Mouse (Mus musculus) MEL (cell line): Measurements from ENCODE around the gene Xrn1. TPM values are rescaled to one million over a fixed set of nuclear protein-coding genes. Genes with fewer than 3 reads are reported as not detected.

ENCODE experiments used
- DNase-seq: peaks from one replicate; pipeline ENCODE4 v3.0.0; 2011; ENCODE audit warnings: low read depth, low spot score
- H3K27ac ChIP-seq: 2 replicates; pipeline ENCODE4 v1.5.1; 2012; ENCODE audit warnings: low read depth, mild to moderate bottlenecking, control low read depth, low read length, moderate library complexity; ENCODE audit not compliant: control insufficient read depth
- H3K27me3 ChIP-seq, 2 experiments: fragments of 150-350 bp in 1 of 2; sonication (generic) in 1 of 2; 2 replicates each; pipeline ENCODE4 v1.6.1; 2012; ENCODE audit warnings: low read length in 2 of 2, mild to moderate bottlenecking in 2 of 2, improper control_type of control experiment in 1 of 2, moderate library complexity in 1 of 2; ENCODE audit not compliant: insufficient read depth in 2 of 2, control insufficient read depth in 1 of 2
- H3K36me3 ChIP-seq, 2 experiments: 2 replicates each; pipeline ENCODE4 v1.6.1; 2012 to 2014; ENCODE audit warnings: low read length in 2 of 2, improper control_type of control experiment in 1 of 2, inconsistent platforms in 1 of 2, mild to moderate bottlenecking in 1 of 2; ENCODE audit not compliant: insufficient read depth in 2 of 2, control insufficient read depth in 1 of 2
- H3K4me1 ChIP-seq, 2 experiments: fragments of 150-350 bp in 1 of 2; sonication (generic) in 1 of 2; 2 replicates each; pipeline ENCODE4 v1.6.1; 2012; ENCODE audit warnings: low read length in 2 of 2, improper control_type of control experiment in 1 of 2, mild to moderate bottlenecking in 1 of 2; ENCODE audit not compliant: insufficient read depth in 2 of 2, control insufficient read depth in 1 of 2
- H3K4me3 ChIP-seq, 2 experiments: fragments of 150-350 bp in 1 of 2; sonication (generic) in 1 of 2; 2 replicates each; pipeline ENCODE4 v1.5.1; 2012; ENCODE audit warnings: low read depth in 2 of 2, low read length in 2 of 2, mild to moderate bottlenecking in 2 of 2, moderate library complexity in 2 of 2, control low read depth in 1 of 2, improper control_type of control experiment in 1 of 2; ENCODE audit not compliant: control insufficient read depth in 1 of 2, insufficient read depth in 1 of 2
- H3K79me2 ChIP-seq: 2 replicates; pipeline ENCODE4 v1.6.1; 2012; ENCODE audit warnings: mild to moderate bottlenecking, low read length, moderate library complexity; ENCODE audit not compliant: control insufficient read depth, poor library complexity, insufficient read depth
- H3K9ac ChIP-seq: 2 replicates; pipeline ENCODE4 v1.6.1; 2012; ENCODE audit warnings: low read depth, mild to moderate bottlenecking, control low read depth, low read length, moderate library complexity; ENCODE audit not compliant: control insufficient read depth, poor library complexity, severe bottlenecking
- H3K9me3 ChIP-seq: fragments of 150-350 bp; sonication (generic); replicated peaks from 2 replicates; pipeline ENCODE4 v1.6.1; 2012; ENCODE audit warnings: mild to moderate bottlenecking, low read length, improper control_type of control experiment, moderate library complexity; ENCODE audit not compliant: insufficient read depth
- BHLHE40 ChIP-seq: IDR thresholded peaks from 2 replicates; pipeline ENCODE4 v1.6.1; 2012; ENCODE audit warnings: low read depth, mild to moderate bottlenecking, inconsistent platforms, low read length, improper control_type of control experiment, borderline replicate concordance
- CHD1 ChIP-seq: IDR thresholded peaks from 2 replicates; pipeline ENCODE4 v1.6.1; 2012; ENCODE audit warnings: low read depth, mild to moderate bottlenecking, inconsistent platforms, low read length, improper control_type of control experiment
- ELF1 ChIP-seq: IDR thresholded peaks from 2 replicates; pipeline ENCODE4 v1.6.1; 2014; ENCODE audit warnings: low read depth, mild to moderate bottlenecking, inconsistent platforms, low read length, improper control_type of control experiment, moderate library complexity
- EP300 ChIP-seq, 2 experiments: IDR thresholded peaks; 2 replicates each; pipeline ENCODE4 v1.6.1; 2011; ENCODE audit warnings: improper control_type of control experiment in 2 of 2, low read length in 2 of 2, low read depth in 1 of 2, mild to moderate bottlenecking in 1 of 2
- GABPA ChIP-seq: IDR thresholded peaks from 2 replicates; pipeline ENCODE4 v1.6.1; 2012; ENCODE audit warnings: low read depth, mild to moderate bottlenecking, inconsistent platforms, low read length, improper control_type of control experiment, moderate library complexity
- JUND ChIP-seq: IDR thresholded peaks from 2 replicates; pipeline ENCODE4 v1.6.1; 2011; ENCODE audit warnings: low read depth, mild to moderate bottlenecking, improper control_type of control experiment, low read length
- KAT2A ChIP-seq: conservative IDR thresholded peaks from 2 replicates; pipeline ENCODE4 v1.6.1; 2012; ENCODE audit warnings: low read depth, low read length, improper control_type of control experiment, inconsistent platforms
- MAFK ChIP-seq: IDR thresholded peaks from 2 replicates; pipeline ENCODE4 v1.6.1; 2011; ENCODE audit warnings: low read depth, mild to moderate bottlenecking, low read length, improper control_type of control experiment, borderline replicate concordance
- MAZ ChIP-seq: IDR thresholded peaks from 2 replicates; pipeline ENCODE4 v1.6.1; 2012; ENCODE audit warnings: low read depth, mild to moderate bottlenecking, inconsistent platforms, low read length, improper control_type of control experiment
- MYC ChIP-seq: IDR thresholded peaks from 2 replicates; pipeline ENCODE4 v1.6.1; 2011; ENCODE audit warnings: low read depth, mild to moderate bottlenecking, low read length, improper control_type of control experiment, moderate library complexity
- NELFE ChIP-seq: IDR thresholded peaks from 2 replicates; pipeline ENCODE4 v1.6.1; 2011; ENCODE audit warnings: low read depth, low read length, improper control_type of control experiment
- NRF1 ChIP-seq: IDR thresholded peaks from 2 replicates; pipeline ENCODE4 v1.6.1; 2014; ENCODE audit warnings: low read depth, mild to moderate bottlenecking, inconsistent platforms, low read length, improper control_type of control experiment, moderate library complexity; ENCODE audit not compliant: poor library complexity, insufficient read depth, severe bottlenecking
- RCOR1 ChIP-seq: IDR thresholded peaks from 2 replicates; pipeline ENCODE4 v1.6.1; 2012; ENCODE audit warnings: low read depth, mild to moderate bottlenecking, inconsistent platforms, low read length, improper control_type of control experiment
- SMC3 ChIP-seq: IDR thresholded peaks from 2 replicates; pipeline ENCODE4 v1.6.1; 2011; ENCODE audit warnings: low read depth, low read length, improper control_type of control experiment
- TBP ChIP-seq: IDR thresholded peaks from 2 replicates; pipeline ENCODE4 v1.8.0; 2011; ENCODE audit warnings: low read depth, low read length, improper control_type of control experiment
- TCF12 ChIP-seq: IDR thresholded peaks from 2 replicates; pipeline ENCODE4 v1.6.1; 2014; ENCODE audit warnings: low read depth, mild to moderate bottlenecking, inconsistent platforms, low read length, improper control_type of control experiment, moderate library complexity
- UBTF ChIP-seq: IDR thresholded peaks from 2 replicates; pipeline ENCODE4 v1.6.1; 2012; ENCODE audit warnings: low read depth, mild to moderate bottlenecking, inconsistent platforms, low read length, improper control_type of control experiment, moderate library complexity, borderline replicate concordance; ENCODE audit not compliant: insufficient read depth
- polyA plus RNA-seq, 2 experiments: library from polyadenylated mRNA; stranded (reverse) in 1 of 2; unstranded in 1 of 2; fragments of >175 nt in 1 of 2; fragments of >200 nt in 1 of 2; gene quantifications; 2 replicates each; pipeline versions ENCODE4 v1.2.1 to v1.2.4; 2012; ENCODE audit warnings: low replicate concordance in 2 of 2, low read depth in 1 of 2; ENCODE audit not compliant: insufficient read length in 2 of 2, insufficient read depth in 1 of 2, missing spikeins in 1 of 2
- total RNA-seq: library from RNA; depleted of rRNA; stranded (reverse); fragments of 300-350 nt; gene quantifications from 2 replicates; pipeline ENCODE4 v1.2.3, GENCODE M21; 2012

Gene Xrn1
- total and polyA plus RNA-seq, 3 experiments: 7.6 to 8.3 TPM; not detected in 1

- TF ChIP-seq KAT2A (no peak), MAZ (no peak), TBP (no peak), TCF12 (no peak), ELF1 (no peak), NRF1 (no peak), SMC3 (peak; percentile 64), GABPA (no peak), RCOR1 (no peak), NELFE (no peak), MYC (peak; percentile 80; the same call in 1 of the 2 replicates)
Observed at GRCm38 (mm10) chr9:95992255-95992654, 37.7 kb downstream of the Xrn1 start (continued).

- H3K4me3 ChIP-seq: no peak overlapping the region
- no peak for DNase-seq
- no peaks in the 10 kb centered on the region for H3K27me3 ChIP-seq
- no peaks in the 10 kb centered on the region for H3K79me2 ChIP-seq
- TF ChIP-seq UBTF: no peak
- no peak for TF ChIP-seq CHD1
- TF ChIP-seq KAT2A: no peak
- TF ChIP-seq EP300 (IDR thresholded peaks at IDR 0.05; ENCODE audit: low read depth in 1 of 2, low read length in 2 of 2): no peak
- no peak for TF ChIP-seq ELF1
- TF ChIP-seq JUND: no peak
- H3K4me1 ChIP-seq: no peaks in the 10 kb centered on the region
- H3K36me3 ChIP-seq: peaks cover 0 to 13% of the 10 kb centered on the region in 2 experiments; a peak in 2 of 4 replicates
- no peak overlapping the region for H3K9ac ChIP-seq
- no peaks in the 10 kb centered on the region for H3K9me3 ChIP-seq
- no peak overlapping the region for H3K27ac ChIP-seq
Observed at GRCm38 (mm10) chr9:96004455-96004854, 49.9 kb downstream of the Xrn1 start.

DNA sequence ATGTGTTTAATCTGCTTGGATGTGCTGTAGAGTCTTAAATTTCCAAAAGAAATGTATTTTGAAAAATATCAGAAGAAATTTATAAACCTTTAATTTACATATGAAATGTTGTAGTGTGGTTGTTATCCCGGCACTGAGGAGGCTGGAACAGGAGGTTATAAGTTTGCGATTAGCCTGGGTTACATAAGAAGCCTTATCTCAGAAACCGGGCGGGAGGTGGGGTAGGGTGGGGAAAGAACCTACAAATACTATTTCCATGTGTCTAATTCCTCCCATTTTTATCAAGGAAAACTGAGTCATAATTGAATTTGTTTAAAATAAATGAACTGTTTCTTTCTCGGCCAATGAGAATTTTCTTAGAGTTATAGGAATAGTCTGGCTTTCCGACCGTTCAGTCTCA lies 56.1 kb downstream of the Xrn1 start:
- DNase-seq: peak; percentile 20
- Histone ChIP-seq H3K9me3 (no peaks in the 10 kb centered on the region), H3K4me1 (peaks cover 2 to 16% of the 10 kb centered on the region in 2 experiments; a peak in 3 of 4 replicates), H3K36me3 (peaks cover 12 to 14% of the 10 kb centered on the region in 2 experiments), H3K9ac (no peak overlapping the region), H3K79me2 (no peaks in the 10 kb centered on the region), H3K27me3 (no peaks in the 10 kb centered on the region), H3K4me3 (no peak overlapping the region), H3K27ac (no peak overlapping the region)
- TF ChIP-seq CHD1 (no peak), NELFE (no peak), BHLHE40 (no peak), UBTF (no peak), EP300 (IDR thresholded peaks at IDR 0.05; ENCODE audit: low read depth in 1 of 2, low read length in 2 of 2) (peak in 1 of 2 experiments; percentile 41; a peak in 2 of 4 replicates), MAFK (no peak)
